Mouse (Mus musculus) stomach, embryonic 14.5 days (tissue): ENCODE measurements around the gene Ddah1. TPM values are rescaled to one million over a fixed set of nuclear protein-coding genes. Genes with fewer than 3 reads are reported as not detected.
"Not testable (repeated sequence)": the region's sequence is repeated elsewhere in the genome, so short reads cannot be mapped to it uniquely, and the experiment has no call there.

Experiments
- ATAC-seq: fragments of 200-750 bp; cut with Nextera tagmentation; 2 replicates; pipeline ENCODE4 v1.8.0; 2017; ENCODE audit warnings: low read depth, moderate TSS enrichment; ENCODE audit not compliant: insufficient number of reproducible peaks, insufficient read depth, low FRiP score
- H3K27ac ChIP-seq: fragments of 300-500 bp; sonication (generic); 2 replicates; pipeline ENCODE4 v1.5.1; 2014; ENCODE audit warnings: mild to moderate bottlenecking, low read length, moderate library complexity, mixed read lengths
- H3K27me3 ChIP-seq: fragments of 300-500 bp; sonication (generic); 2 replicates; pipeline ENCODE4 v1.6.1; 2014; ENCODE audit warnings: low read length, control low read depth, mixed read lengths; ENCODE audit not compliant: control insufficient read depth, insufficient read depth
- H3K36me3 ChIP-seq: fragments of 300-500 bp; sonication (generic); 2 replicates; pipeline ENCODE4 v1.6.1; 2014; ENCODE audit warnings: mild to moderate bottlenecking, control low read depth, low read length, moderate library complexity, mixed read lengths; ENCODE audit not compliant: control insufficient read depth, insufficient read depth
- H3K4me1 ChIP-seq: fragments of 300-500 bp; sonication (generic); 2 replicates; pipeline ENCODE4 v1.6.1; 2014; ENCODE audit warnings: low read length, control low read depth, mixed read lengths; ENCODE audit not compliant: control insufficient read depth, insufficient read depth
- H3K4me2 ChIP-seq: fragments of 300-500 bp; sonication (generic); replicated peaks from 2 replicates; pipeline ENCODE4 v1.6.1; 2014; ENCODE audit warnings: low read depth, low read length, control low read depth
- H3K4me3 ChIP-seq: fragments of 300-500 bp; sonication (generic); 2 replicates; pipeline ENCODE4 v1.5.1; 2014; ENCODE audit warnings: low read depth, low read length, control low read depth
- H3K9ac ChIP-seq: fragments of 300-500 bp; sonication (generic); replicated peaks from 2 replicates; pipeline ENCODE4 v1.6.1; 2014; ENCODE audit warnings: low read depth, mild to moderate bottlenecking, control low read depth, low read length, moderate library complexity, mixed read lengths
- H3K9me3 ChIP-seq: fragments of 300-500 bp; sonication (generic); 2 replicates; pipeline ENCODE4 v1.6.1; 2016; ENCODE audit warnings: low read depth, low read length, control low read depth; ENCODE audit not compliant: control insufficient read depth
- WGBS: fragments of 180-500 bp; shearing (Covaris S2); extraction: QIAGEN DNeasy Blood & Tissue Kit; methylation state at CpG from one replicate; pipeline ENCODE4 v1.1.7; 2014; 5-methylcytosine and 5-hydroxymethylcytosine counted together
- polyA plus RNA-seq: library from polyadenylated mRNA; unstranded; fragments of >200 nt; fragmentation: Nextera tagmentation; extraction: Ambion mirVana; gene quantifications from 2 replicates; pipeline ENCODE4 v1.2.1, GENCODE M21; 2014

Ddah1 gene
- polyA plus RNA-seq, 1 experiment from 2014 or later = 24.0 TPM

- H3K4me3 ChIP-seq = no peak overlapping the region
- no peak overlapping the region for H3K9ac ChIP-seq
- H3K4me1 ChIP-seq = no peaks in the 10 kb centered on the region
- no peaks in the 10 kb centered on the region for H3K9me3 ChIP-seq
- ATAC-seq = no peak
- H3K27ac ChIP-seq = no peak overlapping the region
- H3K36me3 ChIP-seq = no peaks in the 10 kb centered on the region
- no peaks in the 10 kb centered on the region for H3K27me3 ChIP-seq
- H3K4me2 ChIP-seq = no peak overlapping the region
- 90% methylated on average over 6 of the region's 10 CpGs for WGBS
These were observed 106.3 kb downstream of the Ddah1 start for GRCm38 (mm10) chr3:145864713-145865233.

- 91% methylated on average over 9 of the region's 9 CpGs for WGBS
- H3K4me3 ChIP-seq = no peak overlapping the region
- no peaks in the 10 kb centered on the region for H3K4me1 ChIP-seq
- H3K36me3 ChIP-seq = no peaks in the 10 kb centered on the region
- no peak for ATAC-seq
- no peaks in the 10 kb centered on the region for H3K9me3 ChIP-seq
- no peak overlapping the region for H3K27ac ChIP-seq
- H3K4me2 ChIP-seq = no peak overlapping the region
- no peak overlapping the region for H3K9ac ChIP-seq
- H3K27me3 ChIP-seq = no peaks in the 10 kb centered on the region
These were observed 114.2 kb downstream of the Ddah1 start for GRCm38 (mm10) chr3:145872680-145873079.

DNA sequence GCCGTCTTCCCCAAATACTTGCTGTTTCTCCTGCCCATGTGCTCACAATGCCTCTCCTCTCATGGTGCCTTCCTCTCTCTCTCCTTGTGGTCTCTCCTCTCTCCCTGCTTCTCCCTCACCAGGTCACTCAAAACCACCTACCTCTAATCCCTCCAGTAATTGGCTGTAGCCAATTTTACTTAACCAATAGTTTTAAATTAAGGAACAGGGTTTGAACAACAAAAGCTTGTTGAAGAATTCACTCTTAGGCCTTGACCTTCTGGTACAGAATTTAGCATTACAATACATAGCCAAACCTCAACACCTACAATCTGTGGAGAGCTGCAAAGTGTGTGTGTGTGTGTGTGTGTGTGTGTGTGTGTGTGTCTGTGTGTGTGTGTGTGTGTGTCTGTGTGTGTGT, 114.8 kb downstream of the Ddah1 start:
- whole genome bisulfite sequencing = 83% methylated on average over 1 of the region's 1 CpGs
- no peaks in the 10 kb centered on the region for H3K9me3 ChIP-seq
- H3K9ac ChIP-seq = no peak overlapping the region
- H3K4me1 ChIP-seq = no peaks in the 10 kb centered on the region
- no peaks in the 10 kb centered on the region for H3K36me3 ChIP-seq
- H3K4me2 ChIP-seq = no peak overlapping the region
- no peak overlapping the region for H3K27ac ChIP-seq
- H3K4me3 ChIP-seq = no peak overlapping the region
- no peak for ATAC-seq
- no peaks in the 10 kb centered on the region for H3K27me3 ChIP-seq

DNA sequence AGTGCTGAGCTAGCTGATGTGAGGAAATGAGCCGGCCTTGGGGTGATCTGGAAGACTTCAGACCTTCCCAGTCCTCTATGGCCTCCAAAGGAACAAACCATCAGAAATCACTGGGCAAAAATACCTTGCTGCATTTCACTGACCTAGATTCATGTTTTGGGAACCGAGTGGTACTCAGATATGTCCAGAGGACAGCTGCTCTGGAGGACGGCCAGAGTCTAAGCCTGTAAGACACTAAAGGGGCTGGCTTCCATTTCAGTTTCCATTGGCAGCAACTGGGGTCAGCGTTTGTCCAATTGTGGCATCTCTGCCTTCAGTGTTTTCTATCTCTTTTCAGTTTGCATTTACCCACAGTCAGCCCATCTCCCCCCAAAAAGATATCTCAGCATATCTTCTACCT, 115.7 kb downstream of the Ddah1 start:
- Histone ChIP-seq H3K36me3 (no peaks in the 10 kb centered on the region), H3K9ac (no peak overlapping the region), H3K4me1 (no peaks in the 10 kb centered on the region), H3K27ac (no peak overlapping the region), H3K27me3 (no peaks in the 10 kb centered on the region), H3K4me3 (no peak overlapping the region), H3K9me3 (no peaks in the 10 kb centered on the region), H3K4me2 (no peak overlapping the region)
- 77% methylated on average over 4 of the region's 4 CpGs for WGBS
- ATAC-seq = no peak

DNA sequence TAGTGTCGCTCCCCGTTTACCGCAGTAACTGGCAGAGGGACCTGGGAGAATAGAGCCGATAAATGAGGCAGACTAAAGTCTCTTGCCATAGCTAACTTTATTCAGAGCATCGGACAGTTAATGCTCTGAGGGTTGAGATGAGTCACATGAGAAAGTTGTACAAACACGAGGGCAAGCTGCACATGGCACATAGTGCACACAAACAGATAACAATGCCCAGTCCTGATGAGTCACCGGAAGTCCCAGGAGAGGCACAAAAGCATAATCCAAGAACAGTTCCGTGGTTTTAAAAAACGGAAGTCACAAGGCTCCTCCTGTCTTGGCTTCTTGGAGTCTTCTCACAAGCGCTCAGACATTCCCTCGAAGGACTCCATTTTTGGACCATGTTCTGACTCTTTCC, 117.6 kb downstream of the Ddah1 start:
- no peak overlapping the region for H3K9ac ChIP-seq
- no peak overlapping the region for H3K4me2 ChIP-seq
- no peaks in the 10 kb centered on the region for H3K4me1 ChIP-seq
- no peaks in the 10 kb centered on the region for H3K9me3 ChIP-seq
- WGBS = 79% methylated on average over 11 of the region's 11 CpGs
- no peak overlapping the region for H3K27ac ChIP-seq
- no peak for ATAC-seq
- no peak overlapping the region for H3K4me3 ChIP-seq
- H3K27me3 ChIP-seq = no peaks in the 10 kb centered on the region
- H3K36me3 ChIP-seq = no peaks in the 10 kb centered on the region

DNA sequence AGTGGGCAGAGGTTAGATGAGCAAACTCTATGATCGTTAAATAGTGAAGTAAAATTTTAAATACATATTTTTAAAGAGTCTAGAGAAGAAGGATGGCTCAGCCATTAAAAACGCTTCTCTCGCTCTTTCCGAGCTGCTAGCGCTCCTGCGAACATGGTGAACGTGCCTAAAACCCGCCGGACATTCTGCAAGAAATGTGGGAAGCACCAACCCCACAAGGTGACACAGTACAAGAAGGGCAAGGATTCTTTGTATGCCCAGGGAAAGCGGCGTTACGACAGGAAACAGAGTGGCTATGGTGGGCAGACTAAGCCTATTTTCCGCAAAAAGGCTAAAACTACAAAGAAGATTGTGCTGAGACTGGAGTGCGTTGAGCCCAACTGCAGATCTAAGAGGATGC, 120.4 kb downstream of the Ddah1 start:
- WGBS = 95% methylated on average over 13 of the region's 14 CpGs
- not testable (repeated sequence) for ATAC-seq

DNA sequence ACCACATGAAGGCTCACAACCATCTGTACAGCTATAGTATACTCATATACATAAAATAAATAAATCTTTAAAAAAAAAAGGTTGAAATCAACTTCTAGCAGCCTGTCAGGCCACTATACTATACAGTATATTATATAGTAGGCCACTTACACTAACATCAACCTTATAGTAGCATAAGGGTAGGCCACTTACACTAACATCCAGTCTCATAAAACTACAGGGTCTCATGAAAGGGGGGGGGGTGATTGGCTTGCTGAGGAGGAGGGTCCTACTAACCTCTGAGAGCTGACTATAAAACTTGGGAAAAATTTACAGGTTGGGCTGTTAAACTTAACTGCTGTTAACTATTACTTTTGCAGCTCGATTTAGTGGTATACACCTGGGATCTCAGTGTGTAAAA, 121.9 kb downstream of the Ddah1 start:
- no peaks in the 10 kb centered on the region for H3K9me3 ChIP-seq
- no peak for ATAC-seq
- H3K27me3 ChIP-seq = no peaks in the 10 kb centered on the region
- H3K4me2 ChIP-seq = no peak overlapping the region
- no peak overlapping the region for H3K9ac ChIP-seq
- 84% methylated on average over 1 of the region's 1 CpGs for WGBS
- no peaks in the 10 kb centered on the region for H3K4me1 ChIP-seq
- H3K27ac ChIP-seq = no peak overlapping the region
- no peaks in the 10 kb centered on the region for H3K36me3 ChIP-seq
- no peak overlapping the region for H3K4me3 ChIP-seq

More for the DNA sequence above, 120.4 kb downstream of the Ddah1 start:
- not testable (repeated sequence) for H3K4me3 ChIP-seq, H3K4me1 ChIP-seq, H3K9ac ChIP-seq, H3K27me3 ChIP-seq, H3K36me3 ChIP-seq, H3K9me3 ChIP-seq, H3K27ac ChIP-seq, H3K4me2 ChIP-seq

GRCm38 (mm10) chr3:145882076-145882874, 123.8 kb downstream of the Ddah1 start:
- ATAC-seq = no peak
- 83% methylated on average over 15 of the region's 15 CpGs for WGBS

More at GRCm38 (mm10) chr3:145882076-145882874, 123.8 kb downstream of the Ddah1 start:
- no peak overlapping the region for H3K9ac ChIP-seq
- H3K27ac ChIP-seq = no peak overlapping the region
- H3K4me2 ChIP-seq = no peak overlapping the region
- no peak overlapping the region for H3K4me3 ChIP-seq
- H3K36me3 ChIP-seq = no peaks in the 10 kb centered on the region
- no peaks in the 10 kb centered on the region for H3K9me3 ChIP-seq
- H3K27me3 ChIP-seq = no peaks in the 10 kb centered on the region
- peaks cover 12% of the 10 kb centered on the region; the same call in 1 of the 2 replicates for H3K4me1 ChIP-seq
